Mouse (Mus musculus) kidney, adult 2 months (tissue): Measurements from ENCODE around the gene Ptpn14.

ENCODE experiments used
- CTCF ChIP-seq: fragments of 200-500 bp; conservative IDR thresholded peaks from 2 replicates; pipeline ENCODE4 v1.5.1; 2011; ENCODE audit warnings: low read depth, mild to moderate bottlenecking, control low read depth, low read length, moderate library complexity, mixed read lengths; ENCODE audit not compliant: insufficient read depth, insufficient read length
- POLR2A ChIP-seq: fragments of 200-500 bp; IDR thresholded peaks from one replicate; pipeline ENCODE4 v1.6.1; 2011; ENCODE audit warnings: low read depth, low read length, control low read depth

GRCm38 (mm10) chr1:189817089-189817488 is 89.0 kb downstream of the Ptpn14 start:
- TF ChIP-seq CTCF: no peak
- TF ChIP-seq POLR2A: no peak
